Comparison of ENCODE assay signal across 19 mouse cellular contexts in the genomic region with DNA sequence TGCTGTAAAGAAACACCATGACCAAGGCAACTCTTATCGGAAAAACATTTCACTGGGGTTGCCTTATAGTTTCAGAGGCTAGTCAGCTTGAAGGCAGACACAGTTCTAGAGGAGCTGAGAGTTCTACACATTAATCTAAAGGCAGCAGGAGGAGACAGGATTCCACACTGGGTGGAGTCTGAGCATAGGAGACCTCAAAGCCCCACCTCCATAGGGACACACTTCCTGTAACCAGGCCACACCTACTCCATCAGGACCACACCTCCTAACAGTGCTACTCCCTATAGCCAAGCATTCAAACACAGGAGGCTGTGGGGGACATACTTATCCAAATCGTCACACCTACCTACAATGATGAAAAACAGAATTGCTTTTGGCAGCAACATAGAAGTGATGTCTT. TPM values are rescaled to one million over a fixed set of nuclear protein-coding genes. Genes with fewer than 3 reads are reported as not detected.
DNase-seq lines count a peak whose midpoint lies in the region; ATAC-seq and TF ChIP-seq lines count a peak whose summit lies in the region.
"Had no signal": no experiment of that assay in that cellular context is flagged by ENCODE, and none has a peak within 500 bp of the region (broad histone marks: within the 10 kb centered on the region; RNA-seq: fewer than 3 reads in every experiment).

No protein-coding gene starts in this region.

- TF ChIP-seq CTCF in kidney, adult 2 months (conservative IDR thresholded peaks at IDR 0.05; ENCODE audit: insufficient read depth, insufficient read length, low read depth, low read length): no peak

- H3K9me3 ChIP-seq in ES-E14 (ENCODE audit: control insufficient read depth, insufficient read depth, low read depth, low read length): no peaks in the 10 kb centered on the region
- H3K9me3 ChIP-seq in liver, embryonic 11.5 days (ENCODE audit: control insufficient read depth, low read length): no peaks in the 10 kb centered on the region
- no peaks in the 10 kb centered on the region for H3K9me3 ChIP-seq in forebrain, embryonic 11.5 days (ENCODE audit: control insufficient read depth, low read length)
- H3K9me3 ChIP-seq: embryonic facial prominence, embryonic 10.5 days; heart, embryonic 12.5 days; midbrain, embryonic 12.5 days had no signal

- peaks cover 0 to 6% of the 10 kb centered on the region in 2 experiments; a peak in 2 of 4 replicates for H3K4me1 ChIP-seq in ES-E14 (ENCODE audit: control insufficient read depth in 2 of 2, insufficient read depth in 2 of 2, low read length in 2 of 2, poor library complexity in 1 of 2)
- peaks cover 18% of the 10 kb centered on the region for H3K4me1 ChIP-seq in liver, embryonic 11.5 days (replicated peaks; ENCODE audit: control insufficient read depth, insufficient read depth, low read length)
- H3K4me1 ChIP-seq in forebrain, embryonic 11.5 days (replicated peaks; ENCODE audit: control insufficient read depth, insufficient read depth, low read length): peaks cover 3% of the 10 kb centered on the region; the same call in 1 of the 2 replicates
- peaks cover 3% of the 10 kb centered on the region; the same call in 1 of the 2 replicates for H3K4me1 ChIP-seq in kidney, adult 2 months (ENCODE audit: control insufficient read depth, insufficient read depth, low read length)

- H3K27me3 ChIP-seq in liver, embryonic 11.5 days (replicated peaks; ENCODE audit: control insufficient read depth, insufficient read depth, low read length): no peaks in the 10 kb centered on the region
- H3K27me3 ChIP-seq in forebrain, embryonic 11.5 days (ENCODE audit: control insufficient read depth, insufficient read depth, low read length): no peaks in the 10 kb centered on the region
- no peaks in the 10 kb centered on the region for H3K27me3 ChIP-seq in kidney, adult 2 months (replicated peaks; ENCODE audit: control insufficient read depth, insufficient read depth, low read length)
- H3K27me3 ChIP-seq: heart, embryonic 12.5 days; midbrain, embryonic 12.5 days had no signal

- TF ChIP-seq POLR2A in kidney, adult 2 months (IDR thresholded peaks at IDR 0.05; ENCODE audit: low read depth, low read length): no peak

- no peak overlapping the region for H3K27ac ChIP-seq in ES-E14 (ENCODE audit: insufficient read depth, low read depth, low read length, poor library complexity, severe bottlenecking)
- no peak overlapping the region for H3K27ac ChIP-seq in liver, embryonic 11.5 days (ENCODE audit: low read depth, low read length)
- no peak overlapping the region for H3K27ac ChIP-seq in forebrain, embryonic 11.5 days (ENCODE audit: low read depth, low read length)
- no peak overlapping the region for H3K27ac ChIP-seq in kidney, adult 2 months (ENCODE audit: insufficient read depth, low read depth, low read length)
- H3K27ac ChIP-seq: embryonic facial prominence, embryonic 10.5 days; hindbrain, postnatal 0 days; midbrain, embryonic 12.5 days had no signal

- no peak overlapping the region for H3K4me3 ChIP-seq in ES-E14 (ENCODE audit: insufficient read depth in 1 of 2, low read depth in 1 of 2, low read length in 2 of 2, poor library complexity in 1 of 2, severe bottlenecking in 1 of 2)
- no peak overlapping the region for H3K4me3 ChIP-seq in liver, embryonic 11.5 days (ENCODE audit: low read depth, low read length)
- H3K4me3 ChIP-seq in forebrain, embryonic 11.5 days (ENCODE audit: low read depth, low read length): no peak overlapping the region
- H3K4me3 ChIP-seq in kidney, adult 2 months (ENCODE audit: insufficient read depth, low read depth, low read length): no peak overlapping the region
- H3K4me3 ChIP-seq: embryonic facial prominence, embryonic 10.5 days; erythroblast, embryonic 14.5 days; heart, embryonic 12.5 days; midbrain, embryonic 12.5 days had no signal

- peak; percentile 50 for DNase-seq in ES-E14 (ENCODE audit: low read depth, low spot score)
- DNase-seq in c-Kit-negative CD71-positive TER-119-positive erythroid progenitor cells, embryonic 14.5 days (ENCODE audit: low read depth, low spot score): peak; percentile 40
- no peak for DNase-seq in liver, embryonic 11.5 days (ENCODE audit: low spot score)
- no peak for DNase-seq in forebrain, embryonic 11.5 days (ENCODE audit: low spot score)
- DNase-seq in testis, postnatal 10 days (ENCODE audit: low spot score): no peak
- no peak for DNase-seq in kidney, adult 2 months
- DNase-seq: adrenal gland, postnatal 36 days; cerebellum, adult 9-10 months; kidney, adult 9 months; layer of hippocampus, postnatal 36 days; lung, postnatal 14 days; retina, postnatal 1 day had no signal

- H3K36me3 ChIP-seq in ES-E14 (ENCODE audit: control insufficient read depth, insufficient read depth, low read length, poor library complexity, severe bottlenecking): peaks cover 7% of the 10 kb centered on the region
- peaks cover 10% of the 10 kb centered on the region; the same call in 1 of the 2 replicates for H3K36me3 ChIP-seq in liver, embryonic 11.5 days (ENCODE audit: control insufficient read depth, insufficient read depth, low read length)
- H3K36me3 ChIP-seq in forebrain, embryonic 11.5 days (ENCODE audit: control insufficient read depth, insufficient read depth, low read length): no peaks in the 10 kb centered on the region
- H3K36me3 ChIP-seq in kidney, adult 2 months (ENCODE audit: control insufficient read depth, insufficient read depth, low read length): no peaks in the 10 kb centered on the region; the same call in 1 of the 2 replicates

- ATAC-seq in liver, embryonic 11.5 days (replicated peaks; ENCODE audit: low FRiP score): peak; percentile 57
- peak; percentile 64 for ATAC-seq in megakaryocyte-erythroid progenitor cell, adult 5-6 weeks (replicated peaks; ENCODE audit: low FRiP score, low TSS enrichment, poor library complexity, severe bottlenecking)
- ATAC-seq in forebrain, embryonic 11.5 days (replicated peaks; ENCODE audit: low FRiP score): no peak
- ATAC-seq: forebrain, embryonic 16.5 days; hindbrain, postnatal 0 days had no signal

- H3K9ac ChIP-seq in ES-E14 (ENCODE audit: insufficient read depth, low read depth, low read length, poor library complexity, severe bottlenecking): no peak overlapping the region
- H3K9ac ChIP-seq in liver, embryonic 11.5 days (ENCODE audit: low read depth, low read length): no peak overlapping the region
- H3K9ac ChIP-seq in forebrain, embryonic 11.5 days (ENCODE audit: low read length): no peak overlapping the region
- H3K9ac ChIP-seq: heart, embryonic 12.5 days; midbrain, embryonic 12.5 days had no signal

- no peak overlapping the region for H3K4me2 ChIP-seq in liver, embryonic 11.5 days
- no peak overlapping the region for H3K4me2 ChIP-seq in forebrain, embryonic 11.5 days (ENCODE audit: low read depth, low read length, severe bottlenecking)
- H3K4me2 ChIP-seq: heart, embryonic 12.5 days; midbrain, embryonic 12.5 days had no signal

- WGBS in liver, embryonic 11.5 days: 92% methylated on average over 2 of the region's 2 CpGs
- WGBS in forebrain, embryonic 11.5 days: 93% methylated on average over 2 of the region's 2 CpGs
- WGBS in kidney, adult 2 months: 85% methylated on average over 2 of the region's 2 CpGs

- in situ Hi-C loops in ES-E14 (cut with MboI; ENCODE audit: low sequenced_read_pairs in 2 of 2, unreplicated experiment in 2 of 2): no loop called here

TF ChIP-seq in ES-E14, 5 proteins besides CTCF, POLR2A, EP300 and RAD21:
- TF ChIP-seq ZNF384 (IDR thresholded peaks at IDR 0.05; ENCODE audit: low read depth, low read length) (no peak), CHD2 (IDR thresholded peaks at IDR 0.05; ENCODE audit: low read depth, low read length) (no peak), MAFK (IDR thresholded peaks at IDR 0.05; ENCODE audit: insufficient read depth, low read depth, low read length) (no peak), HCFC1 (IDR thresholded peaks at IDR 0.05; ENCODE audit: borderline replicate concordance, insufficient read depth, low read length) (no peak), ZC3H11A (IDR thresholded peaks at IDR 0.05; ENCODE audit: borderline replicate concordance, low read depth, low read length) (no peak)

RNA-seq across cellular contexts. Expression of a gene that starts 3.8 kb away (rescaled TPM):
- total RNA-seq in ES-E14 (2012; rRNA removed): 0.18 TPM in 1 of 2 replicates, not detected in the other
- polyA plus RNA-seq in liver, embryonic 11.5 days (2014; fragmentation: Nextera tagmentation; extraction: Ambion mirVana): 2.7 and 6.2 TPM in 2 replicates
- total RNA-seq in megakaryocyte-erythroid progenitor cell, adult 5-6 weeks (2014; fragmentation: Nextera tagmentation): not detected in 2 replicates
- not detected in 2 replicates for total RNA-seq in megakaryocyte-erythroid progenitor cell, adult 5-6 weeks (2017)
- polyA plus RNA-seq in forebrain, embryonic 11.5 days (2014; fragmentation: Nextera tagmentation; extraction: Ambion mirVana): 4.2 and 8.2 TPM in 2 replicates
- 1.4 and 2.9 TPM in 2 replicates for polyA plus RNA-seq in kidney, adult 2 months (2012; rRNA removed)
- polyA plus RNA-seq: erythroblast, embryonic 14.5 days had no signal

RNA-seq across cellular contexts. Expression of a gene that starts 4.2 kb away (rescaled TPM):
- 78.5 and 98.1 TPM in 2 replicates for total RNA-seq in ES-E14 (2012; rRNA removed)
- 122 and 144 TPM in 2 replicates for polyA plus RNA-seq in liver, embryonic 11.5 days (2014; fragmentation: Nextera tagmentation; extraction: Ambion mirVana)
- 110 and 122 TPM in 2 replicates for total RNA-seq in megakaryocyte-erythroid progenitor cell, adult 5-6 weeks (2014; fragmentation: Nextera tagmentation)
- 117 and 132 TPM in 2 replicates for total RNA-seq in megakaryocyte-erythroid progenitor cell, adult 5-6 weeks (2017)
- polyA plus RNA-seq in forebrain, embryonic 11.5 days (2014; fragmentation: Nextera tagmentation; extraction: Ambion mirVana): 84.3 and 85.8 TPM in 2 replicates
- 12.8 and 17.9 TPM in 2 replicates for polyA plus RNA-seq in kidney, adult 2 months (2012; rRNA removed)

Comparison
In these comparisons a context has a peak if more than half of its experiments do, and no peak if none do; other contexts are left out.
1. DNase-seq: peak in ES-E14 (single experiment) and c-Kit-negative CD71-positive TER-119-positive erythroid progenitor cells, embryonic 14.5 days (single experiment); none in liver, embryonic 11.5 days (single experiment), forebrain, embryonic 11.5 days (single experiment), testis, postnatal 10 days (single experiment) and kidney, adult 2 months (single experiment).